ENCODE assay signal across 11 mouse cellular contexts in the genomic region with DNA sequence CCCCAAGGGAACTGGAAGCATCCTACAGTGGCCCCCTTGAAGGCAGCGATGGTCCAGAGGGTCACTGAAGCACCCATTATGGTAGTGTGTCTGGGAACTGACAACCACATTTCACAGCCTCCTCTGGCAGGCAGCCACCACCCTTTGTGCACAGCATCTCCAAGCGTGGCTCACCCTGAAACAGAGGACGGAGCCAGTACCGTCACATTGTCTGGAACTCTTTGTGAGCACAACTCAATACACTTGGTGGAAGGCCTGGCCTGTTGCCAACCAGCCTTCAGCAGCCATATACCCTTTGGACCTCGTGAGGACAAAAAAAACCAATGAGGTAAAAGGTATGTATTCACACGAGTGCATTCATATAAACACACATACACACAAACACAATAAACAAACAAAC. TPM values are rescaled to one million over a fixed set of nuclear protein-coding genes. Genes with fewer than 3 reads are reported as not detected.
DNase-seq lines count a peak whose midpoint lies in the region; ATAC-seq lines count a peak whose summit lies in the region.
"Had no signal": no experiment of that assay in that cellular context is flagged by ENCODE, and none has a peak within 500 bp of the region (broad histone marks: within the 10 kb centered on the region; RNA-seq: fewer than 3 reads in every experiment).

No protein-coding gene starts in this region.

- no peak overlapping the region for H3K4me3 ChIP-seq in midbrain, embryonic 13.5 days (replicated peaks)
- no peak overlapping the region for H3K4me3 ChIP-seq in midbrain, embryonic 11.5 days (ENCODE audit: low read depth, low read length)
- H3K4me3 ChIP-seq: hindbrain, embryonic 13.5 days; liver, embryonic 15.5 days had no signal

- H3K9me3 ChIP-seq in midbrain, embryonic 13.5 days, result no peaks in the 10 kb centered on the region
- no peaks in the 10 kb centered on the region for H3K9me3 ChIP-seq in midbrain, embryonic 11.5 days (ENCODE audit: control insufficient read depth, low read length)
- H3K9me3 ChIP-seq: hindbrain, embryonic 13.5 days; liver, embryonic 15.5 days had no signal

- no peaks in the 10 kb centered on the region for H3K36me3 ChIP-seq in midbrain, embryonic 13.5 days
- H3K36me3 ChIP-seq in midbrain, embryonic 11.5 days (ENCODE audit: control insufficient read depth, insufficient read depth, low read length), result no peaks in the 10 kb centered on the region
- H3K36me3 ChIP-seq: hindbrain, embryonic 13.5 days; liver, embryonic 15.5 days had no signal

- H3K4me1 ChIP-seq in midbrain, embryonic 13.5 days (replicated peaks), result no peaks in the 10 kb centered on the region
- H3K4me1 ChIP-seq in midbrain, embryonic 11.5 days (ENCODE audit: control insufficient read depth, insufficient read depth, low read length), result no peaks in the 10 kb centered on the region

- DNase-seq in adrenal gland, postnatal 14 days, result peak; percentile 44
- no peak for DNase-seq in adrenal gland, postnatal 25 days
- no peak for DNase-seq in midbrain, embryonic 11.5 days (ENCODE audit: low spot score, missing footprints)
- DNase-seq in heart, postnatal 25 days (ENCODE audit: low spot score), result peak; percentile 56
- peak; percentile 72 for DNase-seq in lung, postnatal 10 days
- DNase-seq in natural killer cell, adult 2 months (ENCODE audit: low spot score in 2 of 2), result no peak
- DNase-seq in thymus, postnatal 4 days, result no peak
- DNase-seq: thymus, postnatal 25 days had no signal

- 0 out of 2 replicates have a peak, but pooled peaks have one; percentile 48 for ATAC-seq in midbrain, embryonic 13.5 days
- no peak for ATAC-seq in midbrain, embryonic 11.5 days (ENCODE audit: low FRiP score)

- no peak overlapping the region for H3K27ac ChIP-seq in midbrain, embryonic 13.5 days
- H3K27ac ChIP-seq in midbrain, embryonic 11.5 days (ENCODE audit: low read depth, low read length), result no peak overlapping the region
- H3K27ac ChIP-seq: hindbrain, embryonic 13.5 days; liver, embryonic 15.5 days had no signal

- H3K27me3 ChIP-seq in midbrain, embryonic 13.5 days, result no peaks in the 10 kb centered on the region
- H3K27me3 ChIP-seq in midbrain, embryonic 11.5 days (ENCODE audit: control insufficient read depth, insufficient read depth, low read length), result no peaks in the 10 kb centered on the region
- H3K27me3 ChIP-seq: liver, embryonic 15.5 days had no signal

- no peak overlapping the region for H3K4me2 ChIP-seq in midbrain, embryonic 13.5 days (replicated peaks)
- H3K4me2 ChIP-seq in midbrain, embryonic 11.5 days, result no peak overlapping the region
- H3K4me2 ChIP-seq: hindbrain, embryonic 13.5 days; liver, embryonic 15.5 days had no signal

- H3K9ac ChIP-seq in midbrain, embryonic 13.5 days (replicated peaks), result no peak overlapping the region
- H3K9ac ChIP-seq in midbrain, embryonic 11.5 days (ENCODE audit: low read length), result no peak overlapping the region
- H3K9ac ChIP-seq: hindbrain, embryonic 13.5 days; liver, embryonic 15.5 days had no signal

- intact Hi-C loops in heart, postnatal 25 days (cut with DNase I), result no loop called here

- WGBS in midbrain, embryonic 13.5 days, result 54% methylated on average over 6 of the region's 6 CpGs
- 83% methylated on average over 6 of the region's 6 CpGs for WGBS in midbrain, embryonic 11.5 days

RNA-seq across cellular contexts. Expression of gene Gm10282, which starts 3.2 kb away (rescaled TPM):
- total RNA-seq in adrenal gland, postnatal 14 days (2021), result 16.0 and 16.8 TPM in 2 replicates
- total RNA-seq in adrenal gland, postnatal 25 days (2021), result 19.3 and 27.3 TPM in 2 replicates
- polyA plus RNA-seq in midbrain, embryonic 13.5 days (2015; fragmentation: Nextera tagmentation; extraction: Ambion mirVana), result 19.3 and 19.8 TPM in 2 replicates
- 39.3 and 42.3 TPM in 2 replicates for polyA plus RNA-seq in midbrain, embryonic 11.5 days (2014; fragmentation: Nextera tagmentation; extraction: Ambion mirVana)
- total RNA-seq in heart, postnatal 25 days (2021), result 10 to 100 TPM in 1 of 2 experiments, 1 to 10 TPM in 1; 7.6 to 10.1 TPM

RNA-seq across cellular contexts. Expression of gene Klf2, which starts 10.6 kb away (rescaled TPM):
- total RNA-seq in adrenal gland, postnatal 14 days (2021), result 73.8 and 95.6 TPM in 2 replicates
- total RNA-seq in adrenal gland, postnatal 25 days (2021), result 37.5 and 38.2 TPM in 2 replicates
- polyA plus RNA-seq in midbrain, embryonic 13.5 days (2015; fragmentation: Nextera tagmentation; extraction: Ambion mirVana), result 2.7 and 4.3 TPM in 2 replicates
- 5.0 and 6.5 TPM in 2 replicates for polyA plus RNA-seq in midbrain, embryonic 11.5 days (2014; fragmentation: Nextera tagmentation; extraction: Ambion mirVana)
- total RNA-seq in heart, postnatal 25 days (2021), result 10 to 100 TPM; 48.2 to 62.5 TPM

Comparison
In these comparisons a context has a peak if more than half of its experiments do, and no peak if none do; other contexts are left out.
1. DNase-seq: peak in adrenal gland, postnatal 14 days (single experiment), heart, postnatal 25 days (single experiment) and lung, postnatal 10 days (single experiment); none in adrenal gland, postnatal 25 days (single experiment), midbrain, embryonic 11.5 days (single experiment), natural killer cell, adult 2 months (0 of 2) and thymus, postnatal 4 days (single experiment).